Mouse (Mus musculus) splenic B cell, adult 2 months (primary cell): ENCODE data around the gene Oxa1l.

Experiments used
- DNase-seq: peaks from one replicate; pipeline ENCODE4 v3.0.0-alpha.2; 2011; ENCODE audit warnings: low read depth, low spot score
- H3K27me3 ChIP-seq: 2 replicates; pipeline ENCODE4 v1.6.1; 2012; ENCODE audit warnings: mild to moderate bottlenecking, low read length, moderate library complexity, mixed read lengths; ENCODE audit not compliant: control insufficient read depth, poor library complexity, insufficient read depth, severe bottlenecking
- H3K36me3 ChIP-seq: 2 replicates; pipeline ENCODE4 v1.6.1; 2012; ENCODE audit warnings: mild to moderate bottlenecking, low read length, moderate library complexity, mixed read lengths; ENCODE audit not compliant: control insufficient read depth, poor library complexity, insufficient read depth, severe bottlenecking

The Oxa1l gene

DNA sequence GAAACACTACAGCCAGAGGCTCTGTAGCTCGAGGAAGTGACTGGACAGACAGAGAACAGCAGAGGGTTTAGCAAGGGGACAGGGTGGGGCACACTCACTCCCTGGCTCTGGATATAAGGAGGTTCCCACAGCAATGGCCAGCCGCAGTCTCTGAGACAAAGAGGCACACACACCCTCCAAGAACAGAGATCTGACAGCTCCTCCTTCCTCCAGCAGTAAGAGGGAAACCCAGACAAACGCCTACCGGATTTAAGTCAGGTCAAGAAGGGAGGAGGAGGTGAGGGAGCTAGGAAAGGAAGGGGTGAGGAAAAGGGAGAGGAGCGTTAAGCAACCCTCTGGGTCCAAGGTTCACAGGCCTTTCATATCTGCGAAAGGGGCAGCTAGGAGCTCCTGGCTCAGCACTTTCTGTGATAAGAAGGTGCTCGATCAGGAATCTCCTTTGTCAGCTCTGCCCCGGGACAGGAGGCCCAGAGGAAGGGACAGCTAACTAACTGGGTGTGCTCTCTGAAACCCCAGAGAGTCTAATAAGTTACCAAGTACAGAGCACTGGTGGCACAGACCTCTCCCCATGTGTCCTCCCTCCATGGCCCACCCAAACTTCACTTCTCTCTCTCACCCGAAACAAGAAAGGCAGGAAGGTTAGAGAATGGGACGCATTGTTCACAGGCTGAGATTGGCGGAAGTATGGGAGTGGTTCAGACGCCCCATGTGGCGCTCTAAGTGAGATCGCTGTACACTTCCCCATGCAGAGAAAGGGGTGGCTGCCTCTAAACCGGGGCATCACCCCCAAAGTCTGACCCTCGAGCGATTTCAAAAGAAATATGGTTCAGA lies 49.6 kb downstream of the Oxa1l start:
- Histone ChIP-seq H3K27me3 (no peaks in the 10 kb centered on the region), H3K36me3 (no peaks in the 10 kb centered on the region)
- DNase-seq, result peak; percentile 36

DNA sequence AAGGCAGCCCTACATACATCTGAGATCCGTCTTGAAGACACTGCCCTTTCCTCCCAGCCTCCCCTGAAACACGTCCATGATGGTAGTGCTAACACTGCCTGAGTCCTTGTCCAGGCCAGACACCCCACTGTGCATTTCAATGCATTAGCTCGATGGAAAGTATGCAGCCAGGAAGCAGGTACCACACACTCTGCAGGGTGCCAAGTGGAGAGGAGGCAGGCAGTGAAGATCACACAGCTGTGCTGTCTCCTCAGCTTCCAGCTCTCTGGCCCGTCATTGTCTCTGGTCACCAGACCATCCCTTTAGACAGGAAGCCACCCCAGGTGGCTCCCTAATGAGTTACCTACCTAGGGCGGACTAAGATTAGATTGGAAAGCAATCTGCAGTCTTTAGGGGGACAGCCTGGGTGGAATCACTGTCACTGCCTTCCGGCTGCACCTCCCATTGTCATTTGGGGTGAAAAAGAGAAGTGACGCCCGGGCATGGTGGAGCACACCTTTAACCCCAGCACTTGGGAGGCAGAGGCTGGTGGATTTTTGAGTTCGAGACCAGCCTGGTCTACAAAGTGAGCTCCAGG lies 51.5 kb downstream of the Oxa1l start:
- DNase-seq, result peak; percentile 49
- Histone ChIP-seq H3K27me3 (no peaks in the 10 kb centered on the region), H3K36me3 (no peaks in the 10 kb centered on the region)

DNA sequence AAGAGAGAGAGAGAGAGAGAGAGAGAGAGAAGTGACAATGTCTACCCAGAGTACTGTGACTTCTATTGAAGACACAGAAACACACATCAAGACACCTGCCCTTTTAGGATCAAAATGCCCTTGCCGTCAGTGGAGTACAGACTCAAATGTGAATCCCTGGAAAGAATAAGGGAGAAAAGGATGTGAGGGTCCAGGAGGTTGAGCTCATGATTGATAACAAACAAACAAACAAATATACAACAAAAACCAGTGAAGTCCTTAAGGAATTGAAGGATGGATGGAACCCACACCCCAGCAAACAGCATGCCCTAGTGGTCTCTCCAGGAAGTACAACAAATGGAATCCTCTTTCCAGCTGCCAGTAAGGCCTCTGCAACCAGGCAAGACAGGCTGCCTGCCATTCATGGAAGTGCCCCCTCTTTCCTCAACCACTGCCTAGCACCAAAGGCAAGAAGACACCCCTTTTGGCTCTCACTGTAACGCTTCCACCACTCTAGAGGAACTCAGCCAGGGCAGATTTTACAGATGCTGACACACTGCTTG lies 52.1 kb downstream of the Oxa1l start:
- Histone ChIP-seq H3K27me3 (no peaks in the 10 kb centered on the region), H3K36me3 (no peaks in the 10 kb centered on the region)
- peak; percentile 44 for DNase-seq

DNA sequence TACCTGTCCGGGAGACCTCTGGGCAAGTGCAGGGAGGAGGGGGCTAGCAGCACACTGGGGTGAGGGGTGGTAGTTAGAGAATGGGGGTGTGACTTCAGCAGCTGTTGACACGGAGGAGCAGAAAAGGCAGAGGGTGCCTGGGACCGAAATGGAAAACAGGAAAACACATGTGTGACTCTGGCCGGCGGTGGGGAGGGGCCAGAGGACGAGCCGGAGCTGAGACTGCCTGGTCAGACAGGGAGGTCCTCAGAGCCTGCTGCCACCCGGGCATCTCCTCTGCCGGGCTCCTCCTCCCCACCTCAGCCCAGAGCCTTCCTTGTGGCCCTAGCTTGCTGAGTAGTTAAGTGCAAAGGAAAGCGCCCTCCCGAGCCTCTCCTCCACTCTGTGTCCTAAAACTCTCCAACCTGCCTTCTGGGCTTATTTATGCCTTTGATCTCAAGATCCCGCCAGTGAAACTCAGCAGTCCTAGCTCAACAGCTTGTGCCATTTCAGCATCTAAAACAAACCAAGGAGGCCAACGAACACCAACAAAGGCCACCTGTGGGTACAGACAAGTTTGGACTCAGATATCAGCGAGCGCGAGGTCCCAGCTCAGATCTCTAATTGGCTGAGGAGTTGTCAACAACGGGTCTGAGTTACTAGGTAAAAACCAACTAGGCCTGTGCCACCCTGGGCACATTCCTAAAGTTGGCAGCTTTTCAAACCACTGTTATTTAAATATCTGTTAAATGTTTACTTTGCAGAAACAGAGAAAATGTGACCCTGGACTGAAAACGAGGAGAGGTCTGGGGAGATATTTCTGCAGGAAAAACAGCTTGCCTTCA lies 53.5 kb downstream of the Oxa1l start:
- no peaks in the 10 kb centered on the region for H3K27me3 ChIP-seq
- DNase-seq, result no peak
- no peaks in the 10 kb centered on the region for H3K36me3 ChIP-seq

DNA sequence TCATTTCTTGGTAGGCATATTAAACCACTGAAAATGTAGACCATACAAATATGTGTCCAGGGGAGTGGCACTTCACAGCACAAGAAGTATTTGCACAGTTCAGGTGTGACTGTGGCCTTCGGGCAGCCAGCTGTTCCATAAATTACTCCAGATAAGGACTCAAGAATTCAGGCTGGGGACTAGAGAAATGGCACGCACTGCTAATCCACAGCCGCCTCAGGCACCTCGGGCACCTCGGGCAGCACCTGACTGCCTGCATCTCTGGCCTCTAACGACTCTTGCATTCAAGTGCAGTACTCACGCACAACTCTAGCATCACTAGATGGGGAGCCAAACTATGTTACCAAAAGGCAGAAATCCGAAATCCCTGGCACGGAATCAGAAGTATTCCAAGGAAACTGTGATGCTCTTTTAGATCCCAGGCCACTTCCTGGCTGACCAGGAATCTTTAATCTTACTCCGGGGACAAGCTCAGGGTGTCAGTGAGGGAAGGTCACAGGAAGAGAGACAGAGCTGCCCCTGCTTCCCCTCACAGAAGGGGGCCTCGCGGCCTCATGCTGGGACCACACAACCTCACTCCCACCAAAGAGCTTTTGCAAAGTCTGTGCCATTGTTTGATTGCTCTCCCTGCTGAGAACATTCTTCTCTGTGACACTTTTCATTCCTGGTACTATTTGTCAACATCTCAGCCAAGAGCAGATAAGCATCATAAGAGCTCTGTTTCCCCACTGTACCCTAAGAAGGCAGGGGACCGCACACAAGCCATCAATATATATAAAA lies 54.8 kb downstream of the Oxa1l start:
- Histone ChIP-seq H3K27me3 (no peaks in the 10 kb centered on the region), H3K36me3 (no peaks in the 10 kb centered on the region)
- no peak for DNase-seq

DNA sequence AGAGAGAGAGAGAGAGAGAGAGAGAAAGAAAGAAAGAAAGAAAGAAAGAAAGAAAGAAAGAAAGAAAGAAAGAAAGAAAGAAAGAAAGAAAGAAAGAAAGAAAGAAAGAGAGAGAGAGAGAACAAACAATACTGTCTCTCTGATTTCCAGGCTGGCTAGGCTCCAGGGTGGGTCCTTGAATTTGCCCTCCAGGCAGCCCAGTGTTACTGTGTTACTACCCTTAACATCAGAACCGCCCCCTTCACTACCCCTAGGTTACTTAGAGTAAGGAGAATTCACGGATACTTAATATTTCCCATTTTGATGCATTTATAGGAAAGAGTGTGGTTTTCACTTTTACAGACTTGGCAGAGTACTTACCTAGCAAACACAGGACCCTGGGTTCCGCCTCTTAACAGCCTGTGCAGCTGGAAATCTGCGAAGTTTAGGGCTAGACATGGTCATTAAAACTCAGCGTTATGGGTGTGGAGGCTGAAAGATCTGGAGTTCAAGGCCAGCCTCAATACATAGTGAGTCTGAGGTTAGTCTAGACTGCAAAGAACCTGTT lies 55.7 kb downstream of the Oxa1l start:
- Histone ChIP-seq H3K36me3 (no peaks in the 10 kb centered on the region), H3K27me3 (no peaks in the 10 kb centered on the region)
- DNase-seq, result no peak

DNA sequence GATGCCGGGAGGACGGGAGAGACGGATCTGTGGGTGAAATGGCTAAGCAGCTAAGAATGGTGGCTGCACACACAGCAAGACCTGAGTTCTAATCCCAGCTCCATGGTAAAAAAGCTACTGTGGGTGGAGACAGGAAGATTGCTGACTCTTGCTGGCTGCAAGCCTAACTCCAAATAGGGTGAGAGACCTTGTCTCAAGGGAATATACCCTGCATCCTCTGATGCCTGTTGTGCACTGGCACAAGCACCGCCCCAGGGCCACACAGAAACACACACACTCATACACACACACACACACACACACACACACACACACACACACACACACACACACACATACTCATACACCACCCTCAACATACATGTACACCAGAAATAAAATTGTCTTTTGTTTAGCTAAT lies 56.2 kb downstream of the Oxa1l start:
- no peaks in the 10 kb centered on the region for H3K27me3 ChIP-seq
- no peaks in the 10 kb centered on the region for H3K36me3 ChIP-seq
- DNase-seq, result peak; percentile 38

DNA sequence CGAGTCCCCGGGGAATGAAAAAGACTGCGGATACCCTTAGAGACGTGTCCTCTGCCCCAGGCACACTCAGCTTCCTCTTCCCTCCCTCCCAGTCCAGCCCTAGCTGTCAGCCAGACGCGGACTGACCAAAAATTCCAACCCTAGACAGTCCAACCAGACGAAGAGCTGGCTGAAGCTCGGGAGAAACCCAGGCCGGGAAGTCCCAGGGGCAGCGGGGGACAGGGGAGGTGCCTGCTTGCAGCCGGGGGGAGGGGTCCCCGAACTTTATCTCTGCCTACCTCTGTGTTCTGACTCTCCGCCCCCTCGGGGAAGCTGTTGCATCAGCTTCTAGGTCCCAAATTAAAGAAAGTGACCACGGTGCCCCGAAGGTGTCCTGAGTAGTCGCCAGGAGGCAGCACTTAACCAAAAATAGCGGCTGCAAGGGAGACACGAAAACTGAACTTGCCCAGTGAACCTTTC lies 57.0 kb downstream of the Oxa1l start, which contains the start of gene Slc7a7:
Slc7a7 (minus strand) TSS at position 158 of the 459 bp plus-strand sequence.
- Histone ChIP-seq H3K36me3 (no peaks in the 10 kb centered on the region), H3K27me3 (no peaks in the 10 kb centered on the region)
- peak; percentile 57 for DNase-seq
